Mouse (Mus musculus): ENCODE results near the gene Zfc3h1. TPM values are rescaled to one million over a fixed set of nuclear protein-coding genes. Genes with fewer than 3 reads are reported as not detected.
A peak's percentile ranks its signal among the peaks of the same experiment; 100 is the strongest.

Zfc3h1 gene
- polyA plus RNA-seq, 1 experiment from 2014 or later: 12.5 TPM

DNA sequence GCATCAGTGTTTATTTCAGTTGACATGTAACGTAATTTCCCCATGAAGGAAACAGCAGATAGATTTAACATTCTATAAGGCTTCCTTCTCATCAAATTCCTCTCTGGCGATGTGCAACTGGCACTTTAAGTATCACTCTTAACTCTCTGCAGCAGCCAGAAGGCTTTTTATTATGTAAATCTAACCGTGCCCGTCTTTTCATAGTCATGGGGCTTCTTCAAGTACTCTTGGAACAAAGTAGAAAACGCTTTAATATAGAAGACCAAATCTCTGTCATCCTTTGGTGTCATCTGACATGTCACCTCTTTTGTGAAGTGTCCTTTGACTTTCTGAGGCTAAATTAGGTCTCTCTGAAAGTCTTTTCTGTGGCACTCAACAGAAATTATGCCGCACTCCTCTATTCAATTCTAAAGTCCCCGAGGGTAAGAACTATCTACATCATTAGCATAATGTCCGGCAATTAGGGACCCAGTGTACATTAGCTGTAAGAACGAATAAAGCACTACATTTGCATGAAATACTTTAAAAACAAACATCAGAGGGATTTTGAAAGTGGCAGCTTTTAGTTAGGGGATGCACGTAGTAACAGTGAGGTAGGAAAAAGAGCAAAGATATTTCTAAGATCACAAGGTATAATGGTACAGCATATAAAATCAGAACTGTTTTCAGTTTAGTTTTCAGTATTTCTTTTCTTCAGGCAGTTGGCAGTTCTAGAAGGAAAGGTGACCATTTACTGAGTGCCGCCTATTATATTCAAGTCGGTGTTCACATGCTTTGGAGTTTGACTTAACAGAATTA is 1.7 kb upstream of the Zfc3h1 start:
- H3K4me2 ChIP-seq (ENCODE audit: low read length): peak overlapping the region; percentile 50
- no peaks in the 10 kb centered on the region for H3K36me3 ChIP-seq (ENCODE audit: control insufficient read depth, insufficient read depth, low read length)
- H3K4me1 ChIP-seq (ENCODE audit: control insufficient read depth, insufficient read depth, low read depth, low read length): peaks cover 26% of the 10 kb centered on the region
- H3K27me3 ChIP-seq (replicated peaks; ENCODE audit: control insufficient read depth, insufficient read depth, low read length): no peaks in the 10 kb centered on the region
- no peak for ATAC-seq
- 7% methylated on average over 12 of the region's 12 CpGs for WGBS
- H3K27ac ChIP-seq (ENCODE audit: low read depth, low read length): no peak overlapping the region; the same call in 1 of the 2 replicates
- H3K9ac ChIP-seq (ENCODE audit: low read depth, low read length): peak overlapping the region; percentile 55
- H3K4me3 ChIP-seq (ENCODE audit: low read length): peak overlapping the region; percentile 97
- H3K9me3 ChIP-seq (ENCODE audit: control insufficient read depth, low read length): no peaks in the 10 kb centered on the region

DNA sequence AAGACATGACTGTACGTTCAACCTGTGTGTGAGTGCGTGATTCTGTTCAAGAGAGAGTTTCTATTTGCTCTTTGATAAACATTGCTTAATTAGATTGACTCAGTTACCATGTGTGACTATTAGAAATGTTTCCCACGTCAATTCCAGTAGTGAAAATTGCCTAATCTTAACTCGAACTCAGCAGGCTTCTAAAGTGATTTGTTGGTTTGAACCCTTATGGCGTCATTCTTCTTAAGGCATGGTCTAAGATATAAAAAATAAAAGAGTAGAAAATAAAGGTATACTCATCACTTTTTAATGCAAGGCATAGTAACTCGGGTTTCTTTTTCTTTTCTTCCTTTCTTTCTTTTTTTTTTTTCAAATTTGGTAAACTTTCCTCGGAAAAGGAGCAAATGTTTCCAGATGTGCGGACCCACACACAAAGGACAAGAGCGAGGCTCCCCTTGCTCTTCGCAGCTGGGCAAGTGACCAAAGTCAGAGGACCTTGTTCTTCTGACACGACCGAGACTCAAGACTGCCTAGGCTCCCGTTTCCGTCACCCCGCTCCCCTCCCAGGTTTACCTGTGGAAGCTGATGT is 1.0 kb upstream of the Zfc3h1 start:
- ATAC-seq: no peak
- peak overlapping the region; percentile 90 for H3K9ac ChIP-seq (ENCODE audit: low read depth, low read length)
- H3K27me3 ChIP-seq (replicated peaks; ENCODE audit: control insufficient read depth, insufficient read depth, low read length): no peaks in the 10 kb centered on the region
- peaks cover 32% of the 10 kb centered on the region for H3K4me1 ChIP-seq (ENCODE audit: control insufficient read depth, insufficient read depth, low read depth, low read length)
- peak overlapping the region; percentile 97 for H3K4me3 ChIP-seq (ENCODE audit: low read length)
- under 1% methylated on average over 15 of the region's 15 CpGs for WGBS
- H3K9me3 ChIP-seq (ENCODE audit: control insufficient read depth, low read length): no peaks in the 10 kb centered on the region
- H3K27ac ChIP-seq (ENCODE audit: low read depth, low read length): peak overlapping the region; percentile 98
- no peaks in the 10 kb centered on the region for H3K36me3 ChIP-seq (ENCODE audit: control insufficient read depth, insufficient read depth, low read length)
- H3K4me2 ChIP-seq (ENCODE audit: low read length): peak overlapping the region; percentile 50

DNA sequence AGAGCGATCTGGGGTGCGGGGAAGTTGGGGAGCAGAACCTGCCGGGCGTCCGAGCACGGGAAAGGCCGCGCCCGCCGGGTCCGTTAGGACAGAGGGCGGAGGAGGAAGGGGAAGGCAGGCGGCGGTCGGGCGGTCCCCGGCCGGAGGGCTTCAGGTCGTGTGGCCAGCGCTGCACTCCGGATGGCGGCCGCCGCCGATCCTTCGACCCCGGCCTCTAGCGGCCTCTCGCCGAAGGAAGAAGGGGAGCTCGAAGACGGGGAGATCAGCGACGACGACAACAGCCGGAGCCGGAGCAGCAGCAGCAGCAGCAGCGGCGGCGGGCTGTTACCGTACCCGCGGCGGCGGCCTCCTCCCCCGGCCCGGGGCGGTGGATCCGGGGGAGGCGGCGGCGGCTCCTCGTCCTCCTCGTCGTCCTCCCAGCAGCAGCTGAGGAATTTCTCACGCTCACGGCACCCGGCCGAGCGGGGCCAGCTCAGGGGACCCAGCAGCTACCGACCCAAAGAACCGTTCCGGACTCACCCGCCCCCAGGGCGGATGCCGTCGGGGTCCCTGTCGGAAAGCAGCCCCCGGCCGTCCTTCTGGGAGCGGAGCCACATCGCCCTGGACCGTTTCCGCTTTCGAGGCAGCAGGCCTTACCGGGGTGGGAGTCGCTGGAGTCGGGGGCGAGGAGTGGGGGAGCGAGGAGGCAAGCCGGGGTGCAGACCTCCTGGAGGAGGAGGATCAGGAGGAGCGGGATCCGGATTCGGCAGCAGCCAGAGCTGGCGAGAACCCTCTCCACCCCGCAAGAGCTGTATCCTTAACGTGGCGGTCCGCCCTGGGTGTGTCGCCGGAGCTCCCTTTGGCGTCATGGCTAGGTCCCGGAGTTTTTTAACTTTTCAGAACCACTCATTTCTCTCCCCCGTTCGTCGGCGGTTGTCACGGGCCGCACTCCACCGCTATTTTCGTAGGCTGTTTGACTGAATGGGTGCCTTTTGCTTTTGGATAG is 551 bp downstream of the Zfc3h1 start:
- no peak for ATAC-seq

DNA sequence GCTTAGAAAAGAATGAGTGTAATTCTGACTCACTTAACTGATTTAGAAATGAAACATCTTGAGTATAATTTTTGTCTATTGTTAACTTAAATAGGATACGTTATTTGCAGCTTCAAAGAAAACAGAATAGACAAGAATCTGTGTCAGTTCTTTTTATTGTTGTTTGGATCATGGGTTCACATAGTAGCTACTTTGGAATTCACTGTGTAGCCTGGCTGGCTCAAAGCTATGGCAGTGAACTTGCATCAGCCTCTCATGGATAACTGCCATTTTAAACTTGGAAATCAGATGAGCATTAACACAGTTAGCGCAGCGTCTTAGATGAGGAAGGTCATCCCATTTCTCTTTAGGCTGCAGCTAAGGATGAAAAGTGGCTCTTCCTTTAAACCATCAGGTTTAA is 3.1 kb downstream of the Zfc3h1 start:
- no peak overlapping the region for H3K27ac ChIP-seq (ENCODE audit: low read depth, low read length)
- H3K4me2 ChIP-seq (ENCODE audit: low read length): peak overlapping the region; percentile 45
- no peaks in the 10 kb centered on the region for H3K27me3 ChIP-seq (replicated peaks; ENCODE audit: control insufficient read depth, insufficient read depth, low read length)
- peaks cover 6% of the 10 kb centered on the region; the same call in 1 of the 2 replicates for H3K36me3 ChIP-seq (ENCODE audit: control insufficient read depth, insufficient read depth, low read length)
- no peak overlapping the region for H3K4me3 ChIP-seq (ENCODE audit: low read length)
- no peaks in the 10 kb centered on the region for H3K9me3 ChIP-seq (ENCODE audit: control insufficient read depth, low read length)
- no peak for ATAC-seq
- WGBS: 68% methylated on average over 3 of the region's 3 CpGs
- peaks cover 24% of the 10 kb centered on the region for H3K4me1 ChIP-seq (ENCODE audit: control insufficient read depth, insufficient read depth, low read depth, low read length)
- no peak overlapping the region for H3K9ac ChIP-seq (ENCODE audit: low read depth, low read length)

More for the DNA sequence above, 551 bp downstream of the Zfc3h1 start:
- peak overlapping the region; percentile 95 for H3K9ac ChIP-seq (ENCODE audit: low read depth, low read length)
- peak overlapping the region; percentile 81 for H3K4me2 ChIP-seq (ENCODE audit: low read length)
- H3K4me1 ChIP-seq (ENCODE audit: control insufficient read depth, insufficient read depth, low read depth, low read length): peaks cover 32% of the 10 kb centered on the region
- peak overlapping the region; percentile 97 for H3K4me3 ChIP-seq (ENCODE audit: low read length)
- 0% methylated on average over 68 of the region's 101 CpGs for WGBS
- no peaks in the 10 kb centered on the region for H3K27me3 ChIP-seq (replicated peaks; ENCODE audit: control insufficient read depth, insufficient read depth, low read length)
- peak overlapping the region; percentile 97 for H3K27ac ChIP-seq (ENCODE audit: low read depth, low read length)
- H3K36me3 ChIP-seq (ENCODE audit: control insufficient read depth, insufficient read depth, low read length): no peaks in the 10 kb centered on the region
- no peaks in the 10 kb centered on the region for H3K9me3 ChIP-seq (ENCODE audit: control insufficient read depth, low read length)

DNA sequence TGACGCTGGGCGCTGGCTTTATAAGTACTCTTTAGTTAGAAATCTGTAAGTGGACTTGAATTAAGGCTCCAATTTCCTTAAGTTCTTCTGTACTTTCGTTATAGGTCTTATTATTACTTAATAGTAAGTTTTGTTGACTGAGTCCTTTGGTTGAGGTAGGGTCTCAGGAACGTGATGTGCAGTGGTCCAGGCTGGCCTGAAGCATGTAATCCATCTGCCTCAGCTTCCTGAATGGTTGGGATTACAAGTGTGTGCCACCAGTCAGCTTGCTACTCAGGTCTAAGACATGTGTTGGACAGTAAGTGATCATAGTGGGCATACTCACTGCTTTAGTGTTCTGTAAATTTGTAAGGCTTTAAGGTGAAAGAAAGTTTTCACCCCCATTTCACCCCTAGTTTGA is 6.3 kb downstream of the Zfc3h1 start:
- peaks cover 21% of the 10 kb centered on the region for H3K4me1 ChIP-seq (ENCODE audit: control insufficient read depth, insufficient read depth, low read depth, low read length)
- no peak overlapping the region for H3K9ac ChIP-seq (ENCODE audit: low read depth, low read length)
- no peak for ATAC-seq
- H3K4me3 ChIP-seq (ENCODE audit: low read length): no peak overlapping the region
- H3K36me3 ChIP-seq (ENCODE audit: control insufficient read depth, insufficient read depth, low read length): peaks cover 10% of the 10 kb centered on the region
- H3K4me2 ChIP-seq (ENCODE audit: low read length): no peak overlapping the region
- WGBS: 95% methylated on average over 4 of the region's 4 CpGs
- no peak overlapping the region for H3K27ac ChIP-seq (ENCODE audit: low read depth, low read length)
- H3K9me3 ChIP-seq (ENCODE audit: control insufficient read depth, low read length): no peaks in the 10 kb centered on the region
- no peaks in the 10 kb centered on the region for H3K27me3 ChIP-seq (replicated peaks; ENCODE audit: control insufficient read depth, insufficient read depth, low read length)

DNA sequence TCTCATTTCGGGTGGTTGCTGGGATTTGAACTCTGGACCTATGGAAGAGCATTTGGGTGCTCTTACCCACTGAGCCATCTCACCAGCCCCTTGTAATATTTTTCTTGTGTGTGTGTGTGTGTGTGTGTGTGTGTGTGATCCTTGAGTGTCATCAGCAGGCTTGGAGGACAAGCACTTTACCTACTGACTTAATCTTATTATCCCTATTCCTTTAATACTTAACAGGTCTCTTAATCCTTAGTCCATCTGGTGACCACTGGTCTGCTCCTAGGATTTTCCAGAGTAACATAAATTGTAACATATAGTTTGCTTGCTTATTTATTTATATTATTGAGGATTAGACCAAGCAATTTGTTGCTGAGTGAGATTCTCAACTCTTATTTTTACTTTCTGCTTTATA is 7.1 kb downstream of the Zfc3h1 start:
- H3K27ac ChIP-seq (ENCODE audit: low read depth, low read length): no peak overlapping the region
- H3K4me1 ChIP-seq (ENCODE audit: control insufficient read depth, insufficient read depth, low read depth, low read length): peaks cover 14% of the 10 kb centered on the region
- no peak for ATAC-seq
- no peak overlapping the region for H3K9ac ChIP-seq (ENCODE audit: low read depth, low read length)
- H3K27me3 ChIP-seq (replicated peaks; ENCODE audit: control insufficient read depth, insufficient read depth, low read length): no peaks in the 10 kb centered on the region
- peaks cover 10% of the 10 kb centered on the region for H3K36me3 ChIP-seq (ENCODE audit: control insufficient read depth, insufficient read depth, low read length)
- no peaks in the 10 kb centered on the region for H3K9me3 ChIP-seq (ENCODE audit: control insufficient read depth, low read length)
- no peak overlapping the region for H3K4me2 ChIP-seq (ENCODE audit: low read length)
- 97% methylated on average over 1 of the region's 1 CpGs for WGBS
- no peak overlapping the region for H3K4me3 ChIP-seq (ENCODE audit: low read length)

DNA sequence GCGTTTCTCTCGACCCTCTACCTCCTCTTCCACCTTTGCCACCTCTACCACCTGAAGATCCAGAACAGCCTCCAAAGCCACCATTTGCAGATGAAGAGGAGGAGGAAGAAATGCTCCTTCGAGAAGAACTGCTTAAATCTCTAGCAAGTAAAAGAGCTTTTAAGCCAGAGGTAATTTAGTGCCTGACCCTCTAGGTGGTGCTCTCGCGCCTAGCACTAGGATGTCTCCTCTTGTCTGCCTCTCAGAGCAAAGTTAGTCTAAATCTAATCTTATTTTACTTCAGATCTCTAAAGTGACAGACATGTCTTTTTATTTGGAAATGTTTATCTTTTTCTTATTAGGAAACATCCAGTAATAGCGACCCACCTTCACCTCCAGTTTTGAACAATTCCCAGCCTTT is 21.6 kb downstream of the Zfc3h1 start:
- WGBS: 57% methylated on average over 6 of the region's 6 CpGs
- Histone ChIP-seq H3K4me1 (ENCODE audit: control insufficient read depth, insufficient read depth, low read depth, low read length) (no peaks in the 10 kb centered on the region), H3K4me3 (ENCODE audit: low read length) (no peak overlapping the region), H3K27me3 (replicated peaks; ENCODE audit: control insufficient read depth, insufficient read depth, low read length) (no peaks in the 10 kb centered on the region), H3K9me3 (ENCODE audit: control insufficient read depth, low read length) (no peaks in the 10 kb centered on the region), H3K36me3 (ENCODE audit: control insufficient read depth, insufficient read depth, low read length) (peaks cover 26% of the 10 kb centered on the region), H3K27ac (ENCODE audit: low read depth, low read length) (no peak overlapping the region), H3K9ac (ENCODE audit: low read depth, low read length) (no peak overlapping the region), H3K4me2 (ENCODE audit: low read length) (no peak overlapping the region)
- no peak for ATAC-seq

DNA sequence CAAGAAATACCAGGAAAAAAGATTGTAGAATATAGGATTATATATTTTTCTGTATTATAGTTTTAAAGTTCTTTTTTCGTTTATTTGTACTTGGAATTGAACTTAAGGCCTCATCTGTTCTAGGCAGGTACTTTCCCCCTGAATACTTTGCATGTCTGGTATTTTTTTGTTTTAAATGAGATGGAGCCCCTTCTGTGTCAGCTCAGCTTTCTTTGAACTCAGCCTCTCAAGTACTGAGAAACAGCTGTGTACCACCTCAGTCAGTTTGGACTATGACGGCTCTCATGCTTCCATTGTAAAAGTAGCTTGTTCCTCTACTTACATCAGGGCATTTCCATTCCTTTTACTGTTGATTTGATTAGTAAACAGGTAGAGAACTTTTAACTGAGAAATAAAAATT is 28.7 kb downstream of the Zfc3h1 start:
- no peak for ATAC-seq
- no peaks in the 10 kb centered on the region for H3K27me3 ChIP-seq (replicated peaks; ENCODE audit: control insufficient read depth, insufficient read depth, low read length)
- H3K4me1 ChIP-seq (ENCODE audit: control insufficient read depth, insufficient read depth, low read depth, low read length): no peaks in the 10 kb centered on the region
- no peak overlapping the region for H3K4me3 ChIP-seq (ENCODE audit: low read length)
- no peak overlapping the region for H3K27ac ChIP-seq (ENCODE audit: low read depth, low read length)
- H3K9me3 ChIP-seq (ENCODE audit: control insufficient read depth, low read length): no peaks in the 10 kb centered on the region
- H3K4me2 ChIP-seq (ENCODE audit: low read length): no peak overlapping the region
- no peak overlapping the region for H3K9ac ChIP-seq (ENCODE audit: low read depth, low read length)
- H3K36me3 ChIP-seq (ENCODE audit: control insufficient read depth, insufficient read depth, low read length): peaks cover 45% of the 10 kb centered on the region
- 91% methylated on average over 2 of the region's 2 CpGs for WGBS

DNA sequence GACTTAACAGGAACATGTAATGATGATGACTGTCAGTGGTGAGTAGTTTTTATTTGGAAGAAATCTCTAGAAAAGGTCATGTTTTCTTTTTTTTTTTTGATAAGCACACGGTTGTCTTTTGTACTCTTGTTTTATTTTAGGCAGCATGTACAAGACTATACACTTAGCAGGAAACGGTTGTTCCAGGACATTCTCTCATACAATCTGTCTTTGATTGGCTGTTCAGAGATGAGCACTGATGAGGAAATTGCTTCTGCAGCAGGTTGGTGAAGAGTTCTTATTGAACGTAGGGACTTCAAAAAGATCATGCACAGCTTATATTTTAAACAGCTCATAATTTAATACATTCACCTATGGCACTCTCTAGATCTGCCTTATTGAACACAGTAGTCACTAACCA is 29.3 kb downstream of the Zfc3h1 start:
- H3K9me3 ChIP-seq (ENCODE audit: control insufficient read depth, low read length): no peaks in the 10 kb centered on the region
- H3K4me3 ChIP-seq (ENCODE audit: low read length): no peak overlapping the region
- peaks cover 47% of the 10 kb centered on the region for H3K36me3 ChIP-seq (ENCODE audit: control insufficient read depth, insufficient read depth, low read length)
- H3K4me1 ChIP-seq (ENCODE audit: control insufficient read depth, insufficient read depth, low read depth, low read length): no peaks in the 10 kb centered on the region
- H3K9ac ChIP-seq (ENCODE audit: low read depth, low read length): no peak overlapping the region
- H3K4me2 ChIP-seq (ENCODE audit: low read length): no peak overlapping the region
- 95% methylated on average over 3 of the region's 3 CpGs for WGBS
- H3K27ac ChIP-seq (ENCODE audit: low read depth, low read length): no peak overlapping the region
- H3K27me3 ChIP-seq (replicated peaks; ENCODE audit: control insufficient read depth, insufficient read depth, low read length): no peaks in the 10 kb centered on the region
- ATAC-seq: no peak
